Mouse (Mus musculus) layer of hippocampus, postnatal 36 days (tissue): Measurements from ENCODE around the gene Fam186a. TPM values are rescaled to one million over a fixed set of nuclear protein-coding genes. Genes with fewer than 3 reads are reported as not detected.

Source experiments
- total RNA-seq, 2 experiments: library from RNA; stranded (reverse); gene quantifications; 2 replicates each; pipeline ENCODE4 v1.2.3; 2021

Fam186a gene
- total RNA-seq, 2 experiments from 2014 or later, result 0.05 to 0.07 TPM

Other genes with a start within 250 kb of the Fam186a start
- 100 to 1,000 TPM; 135 to 146 TPM for gene Gpd1, start 249.5 kb downstream of the Fam186a start, total RNA-seq
- 100 to 1,000 TPM; 122 to 134 TPM for gene Cox14, start 241.4 kb downstream of the Fam186a start, total RNA-seq
- 10 to 100 TPM; 29.6 to 30.2 TPM for gene Cers5, start 194.2 kb downstream of the Fam186a start, total RNA-seq
- gene Lima1, start 91.6 kb downstream of the Fam186a start, total RNA-seq, result 10 to 100 TPM; 11.6 to 12.4 TPM
- 10 to 100 TPM; 46.6 to 52.1 TPM for gene Larp4, start 3.0 kb upstream of the Fam186a start, total RNA-seq
- gene Dip2b, start 71.6 kb upstream of the Fam186a start, total RNA-seq, result 10 to 100 TPM; 48.5 to 58.8 TPM